Comparison of ENCODE assay signal across 13 mouse cellular contexts in the genomic region with DNA sequence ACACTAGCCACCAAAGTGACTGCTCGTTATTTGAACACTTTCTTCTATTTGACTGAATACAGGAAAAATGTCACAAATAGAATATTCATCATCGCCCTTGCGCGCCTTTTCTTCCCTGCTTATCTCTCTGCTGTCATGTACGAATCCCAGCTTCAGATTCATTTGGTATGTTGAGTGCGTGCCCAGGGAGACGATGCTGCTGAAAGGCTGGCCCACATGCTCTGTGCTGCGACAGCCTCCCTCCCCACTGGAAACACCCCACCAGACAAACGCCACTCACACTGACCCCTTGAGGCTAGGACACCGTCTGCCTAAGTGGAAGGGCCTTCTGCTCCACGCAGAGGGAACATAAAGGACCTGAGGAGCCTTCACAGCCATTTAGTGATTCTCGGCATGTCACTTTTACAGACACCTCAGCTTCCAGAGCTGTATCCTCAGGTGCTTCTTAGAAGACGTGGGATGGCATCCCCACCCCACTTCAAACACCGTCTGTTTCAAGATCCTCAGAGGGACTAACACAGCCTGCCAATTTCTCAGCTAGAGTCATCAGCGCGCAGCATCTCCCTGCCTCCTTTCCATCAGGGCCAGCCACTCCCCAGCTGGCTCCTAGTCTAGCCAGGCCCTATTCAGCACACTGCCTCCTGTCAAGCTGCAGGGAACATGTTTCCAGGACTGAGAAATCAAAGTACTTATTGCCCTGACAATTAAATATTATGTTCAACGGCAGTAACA.
DNase-seq lines count a peak whose midpoint lies in the region; ATAC-seq lines count a peak whose summit lies in the region.
"Had no signal": no experiment of that assay in that cellular context is flagged by ENCODE, and none has a peak within 500 bp of the region (broad histone marks: within the 10 kb centered on the region; RNA-seq: fewer than 3 reads in every experiment).

No protein-coding gene starts in this region.

- no peak for DNase-seq in frontal cortex, postnatal 10 days (ENCODE audit: low spot score in 2 of 2)
- DNase-seq in right cerebral cortex, adult 2 months (ENCODE audit: low spot score in 2 of 2), result peak; percentile 9 to 10
- no peak for DNase-seq in right cerebral cortex, postnatal 14 days
- DNase-seq in layer of hippocampus, postnatal 14 days (ENCODE audit: low spot score in 2 of 2), result peak; percentile 24 to 26
- peak; percentile 47 for DNase-seq in telencephalon, adult 2 months (ENCODE audit: low read depth, low spot score)
- DNase-seq in testis, postnatal 14 days (ENCODE audit: low spot score), result no peak
- no peak for DNase-seq in urinary bladder, postnatal 25 days (ENCODE audit: low spot score)
- DNase-seq: adrenal gland, adult 2 months; gastrocnemius, postnatal 36 days; kidney, postnatal 14 days; liver, postnatal 0 days had no signal

- peak; percentile 92 for ATAC-seq in frontal cortex, adult (ENCODE audit: low TSS enrichment)
- ATAC-seq: liver, postnatal 0 days; Patski had no signal

Comparison
In these comparisons a context has a peak if more than half of its experiments do, and no peak if none do; other contexts are left out.
1. DNase-seq: peak in right cerebral cortex, adult 2 months (2 of 2), layer of hippocampus, postnatal 14 days (2 of 2) and telencephalon, adult 2 months (single experiment); none in frontal cortex, postnatal 10 days (0 of 2), right cerebral cortex, postnatal 14 days (single experiment), testis, postnatal 14 days (single experiment) and urinary bladder, postnatal 25 days (single experiment).